Mouse (Mus musculus): ENCODE measurements around the gene Dync1i2.

DNA sequence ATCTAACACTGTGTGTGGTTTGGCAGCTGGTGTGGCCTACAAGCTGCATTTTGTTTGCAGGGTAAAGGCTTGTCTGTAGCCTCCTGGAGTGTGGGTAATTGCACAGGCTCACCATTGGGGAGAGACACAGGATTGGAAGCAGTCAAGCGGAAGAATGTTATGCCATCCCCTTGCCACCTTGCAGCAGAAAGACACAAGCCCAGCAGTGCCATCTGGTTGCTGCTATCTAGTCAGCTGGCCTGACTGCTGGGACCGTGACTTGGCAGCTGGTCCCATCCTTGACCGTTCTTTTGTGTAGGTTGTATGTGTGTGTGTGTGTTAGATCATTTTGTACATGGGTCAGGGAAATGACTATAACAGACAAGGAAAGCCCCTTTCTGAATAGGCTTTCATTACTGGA is 33.9 kb downstream of the Dync1i2 start:
- no peak for TF ChIP-seq CTCF (IDR thresholded peaks at IDR 0.05; ENCODE audit: low read depth, low read length)
- TF ChIP-seq POLR2A (IDR thresholded peaks at IDR 0.05; ENCODE audit: borderline replicate concordance, low read depth, low read length), result no peak
